Mouse (Mus musculus) T-cell, adult 2 months (primary cell): ENCODE results near the gene Akt1.

ENCODE experiments used
- DNase-seq: peaks from one replicate; pipeline ENCODE4 v3.0.0; 2022; ENCODE audit warnings: low spot score

The Akt1 gene

GRCm38 (mm10) chr12:112674132-112675011, at the start of gene Akt1:
Gene Akt1 (minus strand): TSS chr12:112674884.
- DNase-seq, result peak; percentile 32

DNA sequence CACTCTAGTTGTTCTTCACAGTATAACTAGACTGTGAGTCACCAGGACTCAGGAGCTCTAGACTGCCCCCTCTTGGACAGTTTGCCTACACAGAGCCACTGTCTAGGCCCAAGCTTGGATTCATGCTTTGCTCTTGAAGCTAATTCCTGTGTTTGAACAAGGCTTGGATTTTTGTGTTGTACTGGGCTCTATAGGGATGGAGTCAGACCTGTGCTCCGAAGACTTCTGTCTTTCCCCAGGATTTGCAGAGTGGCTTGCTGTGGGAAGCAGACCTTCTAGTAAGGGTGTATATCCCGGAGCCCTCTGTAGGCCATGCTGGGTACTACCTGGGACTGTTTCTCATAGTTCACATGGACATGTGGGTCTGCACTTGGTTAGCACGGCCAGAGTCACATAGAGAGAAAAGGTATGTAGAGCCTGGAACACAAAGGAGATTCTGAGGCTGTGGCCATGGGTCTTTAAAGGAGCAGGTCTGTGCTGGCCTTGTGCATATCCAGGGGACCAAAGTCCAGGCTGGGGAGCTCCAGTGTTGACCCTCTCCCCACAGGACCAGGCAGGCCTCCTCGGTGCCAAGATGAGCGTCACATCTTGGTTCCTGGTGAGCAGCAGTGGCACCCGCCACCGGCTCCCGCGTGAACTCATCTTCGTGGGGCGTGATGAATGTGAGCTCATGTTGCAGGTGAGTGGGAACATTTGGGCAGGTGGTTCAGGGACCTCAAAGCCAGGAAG, 49.6 kb upstream of the Akt1 start:
- DNase-seq, result peak; percentile 58

GRCm38 (mm10) chr12:112723445-112723844, 48.8 kb upstream of the Akt1 start:
- no peak for DNase-seq

DNA sequence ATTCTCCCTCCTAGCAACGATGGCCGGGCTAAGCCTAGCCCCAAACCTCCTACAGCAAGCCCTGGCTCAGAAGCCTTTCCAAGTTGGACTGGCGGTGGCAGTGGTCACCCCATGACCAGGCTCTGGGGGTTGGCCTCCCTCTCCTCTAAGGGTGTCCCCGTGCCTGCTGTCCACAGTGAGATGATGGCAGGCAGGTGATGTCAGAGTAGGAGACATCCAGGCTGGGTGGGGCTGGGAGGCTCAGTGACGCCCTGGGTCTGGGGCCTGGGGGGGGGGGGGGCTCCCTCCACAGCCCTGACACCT, 48.3 kb upstream of the Akt1 start:
- DNase-seq, result no peak

DNA sequence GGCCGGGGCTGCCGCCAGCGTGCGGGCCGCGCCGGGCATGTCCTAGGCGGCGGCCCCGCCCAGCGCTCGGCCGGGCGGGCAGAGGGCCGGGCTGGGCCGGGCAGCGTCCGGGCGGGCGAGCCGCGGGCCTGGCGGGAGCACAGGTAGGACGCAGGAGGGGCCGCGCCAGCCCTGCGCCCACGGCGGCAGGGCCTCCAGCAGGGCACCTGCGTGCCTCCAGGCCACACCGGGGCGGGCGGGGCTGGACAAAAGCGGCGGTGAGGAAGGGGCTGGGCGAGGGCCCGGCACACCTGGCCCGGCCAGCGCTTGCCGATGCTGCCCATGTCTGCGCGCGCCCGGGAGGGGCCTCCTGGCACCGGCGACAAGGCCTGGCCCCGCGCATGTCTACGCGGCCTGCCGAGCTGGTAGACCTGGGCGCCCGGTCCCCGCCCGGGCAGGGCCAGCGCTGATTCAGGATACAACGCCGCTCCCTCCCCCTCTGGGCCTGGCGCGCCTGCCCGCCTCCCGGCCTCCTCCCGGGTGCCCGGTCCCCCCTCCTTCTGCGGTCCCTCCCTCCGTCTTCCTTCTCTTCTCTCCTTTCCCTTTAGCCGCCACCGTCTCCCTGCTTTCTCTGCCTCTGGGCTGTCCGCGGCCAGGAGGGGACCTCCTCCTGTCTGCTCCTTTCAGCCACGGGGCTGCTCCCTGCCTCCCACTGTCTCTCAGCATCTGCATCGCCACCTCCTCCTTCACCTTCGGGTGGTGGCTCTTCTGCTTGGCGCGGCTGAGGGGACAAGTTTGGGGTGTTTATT, 47.8 kb upstream of the Akt1 start:
- DNase-seq, result no peak

DNA sequence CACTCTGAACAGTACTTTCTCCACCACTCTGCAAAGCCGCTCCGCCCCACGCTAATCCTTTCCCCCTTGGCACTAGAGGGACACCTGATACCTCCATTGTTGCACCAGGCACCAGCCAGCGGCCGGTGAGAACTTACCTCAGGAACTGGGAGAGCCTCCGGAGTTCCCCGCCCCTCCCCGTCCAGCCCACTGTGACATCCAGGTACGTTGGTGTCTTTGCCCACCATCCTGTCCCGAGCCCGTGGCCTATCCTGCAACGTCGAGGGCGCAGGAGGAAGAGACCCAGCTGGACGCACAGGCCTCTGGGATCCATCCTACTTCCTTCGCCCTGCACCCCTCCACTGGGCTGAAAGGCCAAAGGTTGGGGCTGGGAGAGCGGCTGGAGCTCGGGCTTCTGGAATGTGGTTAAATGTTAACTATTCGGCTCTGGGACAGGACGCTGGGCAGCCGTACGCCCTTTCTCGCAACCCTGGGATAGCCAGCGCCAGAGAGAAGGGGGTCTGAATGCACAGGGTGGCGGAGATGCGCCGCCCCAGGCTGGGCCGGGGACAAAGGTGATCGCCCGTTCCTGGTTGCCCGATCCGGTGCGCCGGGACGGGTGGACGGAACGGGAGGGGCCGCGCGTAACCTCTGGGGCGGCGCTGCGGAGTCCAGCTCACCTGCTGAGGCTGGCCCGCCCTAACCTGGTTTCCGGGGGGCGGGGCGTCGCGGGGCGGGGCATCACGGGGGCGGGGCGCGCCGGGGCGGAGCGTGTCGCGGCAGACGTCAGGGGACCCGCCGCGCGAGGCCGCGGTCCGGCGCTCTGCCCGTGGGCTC, 46.9 kb upstream of the Akt1 start:
- DNase-seq, result peak; percentile 37

- DNase-seq, result no peak
Observed at GRCm38 (mm10) chr12:112720890-112721423, 46.3 kb upstream of the Akt1 start.

DNA sequence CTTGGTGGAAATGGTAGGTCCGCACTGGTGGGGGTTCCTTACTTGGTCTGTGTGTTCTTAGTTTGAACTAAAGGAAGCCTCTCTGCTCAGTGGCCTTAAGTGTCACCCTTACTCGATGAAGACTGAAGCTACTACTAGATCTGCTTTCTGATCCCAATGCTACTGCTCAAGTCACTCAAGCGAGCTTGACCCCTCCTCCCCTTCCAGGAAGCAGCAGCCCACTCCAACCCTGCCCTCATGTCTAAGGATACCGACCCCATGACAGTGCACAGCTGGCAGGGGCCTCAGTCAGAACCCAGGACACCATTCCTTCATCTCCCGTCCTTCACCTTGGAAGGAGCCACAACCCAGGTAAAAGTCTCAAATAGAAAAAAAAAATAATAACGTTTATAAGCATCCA, 45.5 kb upstream of the Akt1 start, which contains the start of gene Cep170b:
Gene Cep170b (plus strand): TSS at position 240 of the 400 bp plus-strand sequence.
- no peak for DNase-seq

GRCm38 (mm10) chr12:112718995-112719394, 44.3 kb upstream of the Akt1 start:
- DNase-seq, result no peak

DNA sequence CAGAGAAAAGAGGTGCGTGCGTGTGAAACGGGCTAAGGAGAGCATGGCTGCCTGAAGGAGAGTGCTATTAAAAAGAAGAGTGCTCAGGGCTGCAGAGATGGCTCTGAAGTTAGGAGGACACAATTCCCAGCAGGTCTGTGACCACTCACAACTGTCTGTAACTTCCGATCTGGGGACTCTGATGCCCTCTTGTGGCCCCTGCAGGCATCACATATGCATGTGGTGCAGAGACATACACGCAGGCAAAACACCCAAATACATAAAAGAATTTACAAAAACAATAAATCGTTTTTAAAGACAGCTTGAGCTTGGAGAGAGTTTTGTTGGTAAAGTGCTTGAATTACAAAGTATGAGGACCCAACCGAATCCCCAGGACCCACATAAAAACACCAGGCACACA, 42.5 kb upstream of the Akt1 start:
- DNase-seq, result peak; percentile 42

GRCm38 (mm10) chr12:112713984-112714383, 39.3 kb upstream of the Akt1 start:
- DNase-seq, result no peak

DNA sequence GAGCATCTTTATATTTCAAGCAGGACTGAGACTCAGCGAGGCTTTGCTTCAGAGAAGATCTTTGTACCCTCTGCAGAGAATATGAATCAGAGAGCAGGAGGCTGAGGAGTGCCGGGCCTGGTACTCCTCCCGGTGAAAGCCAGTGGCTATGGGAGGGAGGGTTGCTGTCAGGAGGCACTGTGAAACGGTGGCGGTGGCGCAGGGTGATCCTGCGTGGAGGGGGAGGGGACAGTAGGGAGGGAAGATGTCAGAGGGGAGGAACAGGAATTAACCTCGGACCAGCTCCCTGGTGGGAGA, 32.8 kb upstream of the Akt1 start:
- DNase-seq, result no peak

DNA sequence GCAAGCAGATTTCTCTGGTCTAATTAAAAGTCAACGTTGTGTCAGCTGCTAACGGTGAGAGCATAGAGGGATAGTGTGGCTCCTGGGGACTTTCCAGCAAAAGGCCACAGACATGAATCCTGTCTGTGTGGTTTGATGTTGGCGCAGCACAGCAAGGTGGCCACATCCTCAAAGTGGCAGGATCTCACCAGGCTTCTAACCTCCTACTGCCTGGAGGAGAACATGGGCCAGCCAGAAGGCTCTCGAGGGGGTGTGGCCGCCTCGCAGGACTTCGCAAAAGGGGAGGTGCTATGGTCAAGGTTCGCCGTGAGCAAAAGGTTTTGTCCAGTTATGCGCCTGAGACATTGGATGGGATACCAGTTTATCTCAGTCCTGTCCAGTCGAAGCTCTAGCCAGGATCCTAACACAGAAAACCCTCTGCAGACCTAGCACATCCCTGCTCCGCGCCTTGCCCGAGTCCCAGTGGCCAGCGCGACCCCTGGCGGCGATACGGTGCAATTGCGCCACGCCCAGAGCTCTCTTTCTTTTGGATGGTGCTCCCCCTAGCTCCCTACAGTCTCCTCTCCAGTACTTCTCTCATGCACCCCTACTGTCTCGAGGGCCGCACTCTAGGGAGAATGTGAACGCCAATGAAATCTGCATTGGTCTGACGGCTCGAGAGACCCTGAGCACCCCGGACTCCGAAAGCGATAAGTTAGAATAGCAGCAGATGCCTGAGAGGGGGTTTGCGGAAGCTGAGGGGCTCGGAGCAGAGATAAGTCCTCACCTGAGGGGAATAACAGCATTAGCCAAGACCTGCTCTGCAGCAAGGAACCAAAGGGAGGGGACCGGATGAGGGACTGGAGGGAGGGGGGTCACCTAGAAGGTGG, 32.3 kb upstream of the Akt1 start:
- peak; percentile 75 for DNase-seq

DNA sequence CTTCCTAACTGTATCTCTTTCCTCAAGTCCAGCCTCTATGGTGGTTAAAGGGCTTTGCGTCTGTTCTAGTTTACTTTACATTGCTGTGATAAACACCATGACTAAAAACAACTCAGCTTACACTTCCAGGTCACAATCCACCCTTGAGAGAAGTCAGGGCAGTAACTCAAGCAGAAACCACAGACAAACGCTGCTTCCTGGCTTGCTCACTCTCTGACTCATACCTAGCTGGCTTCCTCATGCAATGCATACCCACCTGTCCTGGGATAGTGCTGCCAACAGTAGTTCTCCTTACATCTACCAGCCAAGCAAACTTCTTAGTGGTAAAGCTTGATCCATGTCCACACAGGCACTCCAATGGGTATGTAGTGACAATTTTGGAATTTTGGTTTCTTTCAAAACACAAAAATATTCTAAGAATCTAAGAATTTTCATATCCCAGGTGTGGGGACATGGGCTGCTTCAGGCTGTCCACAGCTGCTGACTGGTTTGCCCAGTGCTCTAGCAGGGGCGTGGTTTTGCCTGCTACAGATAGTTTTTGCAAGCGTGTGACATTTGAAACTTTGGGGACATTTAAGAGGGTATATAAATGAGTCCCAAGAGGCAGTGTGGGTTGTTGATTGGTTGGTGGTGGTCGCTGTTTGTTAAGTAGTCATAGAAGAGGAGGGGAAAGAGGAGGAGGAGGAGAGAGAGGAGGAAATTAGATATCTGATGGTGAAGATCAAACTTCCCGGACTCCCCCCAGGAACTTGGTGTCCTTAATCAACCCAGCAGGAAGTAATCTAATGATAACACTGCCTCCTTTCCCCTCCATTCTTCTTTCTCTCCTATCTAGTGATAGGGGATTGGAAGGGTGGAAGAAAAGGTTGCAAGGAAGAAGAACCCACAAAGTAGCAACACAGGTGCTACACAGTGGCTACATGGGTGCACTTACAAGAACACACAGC, 28.0 kb upstream of the Akt1 start:
- DNase-seq, result no peak

- DNase-seq, result no peak
Observed at GRCm38 (mm10) chr12:112700522-112700921, 25.8 kb upstream of the Akt1 start.

- DNase-seq, result no peak
Observed at GRCm38 (mm10) chr12:112696806-112697425, 22.2 kb upstream of the Akt1 start.

DNA sequence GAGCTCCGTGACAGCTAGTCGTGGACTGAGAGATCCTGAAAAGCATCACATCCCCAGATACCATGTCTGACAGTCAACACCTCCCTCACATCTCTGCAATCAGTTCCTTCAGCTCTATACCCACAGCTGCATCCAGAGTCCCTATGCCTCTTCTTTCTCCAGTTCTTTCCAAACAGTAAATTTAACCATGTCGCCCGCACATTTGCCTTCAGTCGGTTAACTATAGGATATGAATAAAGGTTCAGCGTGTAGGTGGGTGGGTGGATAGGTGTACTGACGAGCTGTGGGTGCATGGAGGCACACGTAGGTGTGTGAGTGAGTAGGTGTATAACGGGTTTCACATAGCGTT, 19.4 kb upstream of the Akt1 start:
- no peak for DNase-seq

DNA sequence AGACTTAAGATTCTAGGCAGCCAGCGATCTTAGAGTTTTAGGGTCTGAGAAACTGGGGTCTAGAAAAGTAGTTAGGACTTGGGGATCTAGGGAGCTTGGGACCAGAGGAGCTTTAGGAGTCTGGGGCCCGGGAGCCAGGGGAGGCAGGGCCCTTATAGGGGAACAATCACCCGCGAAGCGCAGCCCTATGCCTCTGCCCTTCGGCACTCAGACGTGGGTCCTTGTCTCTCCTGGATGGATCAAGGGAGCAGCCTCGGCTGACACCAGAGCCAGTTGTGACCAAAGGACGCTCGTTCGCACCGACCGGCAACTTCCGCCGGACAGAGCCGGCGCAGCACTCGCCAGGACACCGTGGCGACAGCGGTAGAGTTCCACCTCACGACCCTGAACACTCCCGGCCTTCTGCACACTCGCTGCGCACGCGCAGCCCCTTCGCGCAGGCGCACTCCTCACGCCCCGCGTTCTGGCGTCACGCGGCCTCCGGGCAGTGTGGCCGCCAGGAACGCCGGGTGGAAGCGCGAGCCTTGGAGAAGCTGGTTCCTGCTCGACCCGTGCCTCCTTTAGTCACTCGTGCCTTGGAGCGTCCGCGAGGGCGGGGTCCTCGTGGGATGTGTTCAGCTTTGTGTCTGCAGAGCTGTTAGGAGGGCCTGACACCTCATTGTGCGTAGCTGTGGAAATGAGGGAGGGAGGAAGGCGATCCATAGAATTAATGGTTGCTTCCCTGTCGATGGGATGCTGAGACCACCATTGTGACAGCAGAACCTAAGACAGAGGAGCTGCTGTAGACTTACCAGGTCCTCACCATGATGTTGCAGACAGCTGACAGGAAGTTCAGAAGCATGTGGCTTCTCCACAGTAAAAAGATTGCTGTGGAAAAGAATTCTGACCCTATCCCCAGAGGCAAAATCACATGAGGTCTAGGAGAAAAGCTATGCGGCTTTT, 18.8 kb upstream of the Akt1 start:
- DNase-seq, result peak; percentile 88
